Mouse (Mus musculus): ENCODE data around the gene Gdf9.

GRCm38 (mm10) chr11:53413871-53414270, 17.0 kb upstream of the Gdf9 start:
- no peak for TF ChIP-seq CTCF (IDR thresholded peaks at IDR 0.05; ENCODE audit: low read depth, low read length)
- no peak for TF ChIP-seq EP300 (IDR thresholded peaks at IDR 0.05; ENCODE audit: insufficient read depth, low read depth, low read length)
